Mouse (Mus musculus): ENCODE measurements around the gene Hoxd9. TPM values are rescaled to one million over a fixed set of nuclear protein-coding genes. Genes with fewer than 3 reads are reported as not detected.

The Hoxd9 gene
- polyA plus RNA-seq, 1 experiment: 3.5 TPM

GRCm38 (mm10) chr2:74728303-74728680 lies 30.8 kb downstream of the Hoxd9 start:
- TF ChIP-seq POLR2A (IDR thresholded peaks at IDR 0.05; ENCODE audit: low read depth, low read length) (no peak), CTCF (IDR thresholded peaks at IDR 0.05; ENCODE audit: borderline replicate concordance, insufficient read depth, low read length) (no peak)
- H3K4me3 ChIP-seq (ENCODE audit: insufficient read depth, low read length): no peak overlapping the region
- H3K27ac ChIP-seq (ENCODE audit: insufficient read depth, low read length): no peak overlapping the region
- H3K4me1 ChIP-seq (ENCODE audit: control insufficient read depth, insufficient read depth, low read length): no peaks in the 10 kb centered on the region

GRCm38 (mm10) chr2:74730331-74730730 lies 32.8 kb downstream of the Hoxd9 start:
- H3K27ac ChIP-seq (ENCODE audit: insufficient read depth, low read length): no peak overlapping the region
- TF ChIP-seq POLR2A (IDR thresholded peaks at IDR 0.05; ENCODE audit: low read depth, low read length): no peak
- no peaks in the 10 kb centered on the region for H3K4me1 ChIP-seq (ENCODE audit: control insufficient read depth, insufficient read depth, low read length)
- no peak overlapping the region for H3K4me3 ChIP-seq (ENCODE audit: insufficient read depth, low read length)

- Histone ChIP-seq H3K4me3 (ENCODE audit: insufficient read depth, low read length) (no peak overlapping the region), H3K4me1 (ENCODE audit: control insufficient read depth, insufficient read depth, low read length) (no peaks in the 10 kb centered on the region), H3K27ac (ENCODE audit: insufficient read depth, low read length) (no peak overlapping the region)
- TF ChIP-seq POLR2A (IDR thresholded peaks at IDR 0.05; ENCODE audit: low read depth, low read length) (no peak), CTCF (IDR thresholded peaks at IDR 0.05; ENCODE audit: borderline replicate concordance, insufficient read depth, low read length) (no peak)
These were observed 33.5 kb downstream of the Hoxd9 start for GRCm38 (mm10) chr2:74731055-74731454.

GRCm38 (mm10) chr2:74731799-74732512 lies 34.4 kb downstream of the Hoxd9 start:
- TF ChIP-seq CTCF (IDR thresholded peaks at IDR 0.05; ENCODE audit: borderline replicate concordance, insufficient read depth, low read length) (no peak), POLR2A (IDR thresholded peaks at IDR 0.05; ENCODE audit: low read depth, low read length) (no peak)
- Histone ChIP-seq H3K4me1 (ENCODE audit: control insufficient read depth, insufficient read depth, low read length) (no peaks in the 10 kb centered on the region), H3K4me3 (ENCODE audit: insufficient read depth, low read length) (no peak overlapping the region), H3K27ac (ENCODE audit: insufficient read depth, low read length) (no peak overlapping the region)

GRCm38 (mm10) chr2:74732513-74733316 lies 35.2 kb downstream of the Hoxd9 start:
- Histone ChIP-seq H3K4me3 (ENCODE audit: insufficient read depth, low read length) (peak overlapping the region; percentile 18), H3K4me1 (ENCODE audit: control insufficient read depth, insufficient read depth, low read length) (no peaks in the 10 kb centered on the region), H3K27ac (ENCODE audit: insufficient read depth, low read length) (no peak overlapping the region)
- TF ChIP-seq CTCF (IDR thresholded peaks at IDR 0.05; ENCODE audit: borderline replicate concordance, insufficient read depth, low read length) (no peak), POLR2A (IDR thresholded peaks at IDR 0.05; ENCODE audit: low read depth, low read length) (no peak)

GRCm38 (mm10) chr2:74733317-74733661 lies 35.8 kb downstream of the Hoxd9 start:
- Histone ChIP-seq H3K27ac (ENCODE audit: insufficient read depth, low read length) (no peak overlapping the region), H3K4me3 (ENCODE audit: insufficient read depth, low read length) (peak overlapping the region; percentile 18; the same call in 1 of the 2 replicates), H3K4me1 (ENCODE audit: control insufficient read depth, insufficient read depth, low read length) (no peaks in the 10 kb centered on the region)

GRCm38 (mm10) chr2:74733765-74734164 lies 36.2 kb downstream of the Hoxd9 start:
- no peaks in the 10 kb centered on the region for H3K4me1 ChIP-seq (ENCODE audit: control insufficient read depth, insufficient read depth, low read length)
- TF ChIP-seq POLR2A (IDR thresholded peaks at IDR 0.05; ENCODE audit: low read depth, low read length): no peak
- TF ChIP-seq CTCF (IDR thresholded peaks at IDR 0.05; ENCODE audit: borderline replicate concordance, insufficient read depth, low read length): no peak
- no peak overlapping the region for H3K4me3 ChIP-seq (ENCODE audit: insufficient read depth, low read length)
- H3K27ac ChIP-seq (ENCODE audit: insufficient read depth, low read length): no peak overlapping the region

More at GRCm38 (mm10) chr2:74733317-74733661, 35.8 kb downstream of the Hoxd9 start:
- TF ChIP-seq CTCF (IDR thresholded peaks at IDR 0.05; ENCODE audit: borderline replicate concordance, insufficient read depth, low read length) (no peak), POLR2A (IDR thresholded peaks at IDR 0.05; ENCODE audit: low read depth, low read length) (no peak)

GRCm38 (mm10) chr2:74734451-74734850 lies 36.9 kb downstream of the Hoxd9 start:
- Histone ChIP-seq H3K27ac (ENCODE audit: insufficient read depth, low read length) (no peak overlapping the region), H3K4me1 (ENCODE audit: control insufficient read depth, insufficient read depth, low read length) (no peaks in the 10 kb centered on the region), H3K4me3 (ENCODE audit: insufficient read depth, low read length) (no peak overlapping the region)
- TF ChIP-seq POLR2A (IDR thresholded peaks at IDR 0.05; ENCODE audit: low read depth, low read length): no peak
- TF ChIP-seq CTCF (IDR thresholded peaks at IDR 0.05; ENCODE audit: borderline replicate concordance, insufficient read depth, low read length): no peak

- TF ChIP-seq POLR2A (IDR thresholded peaks at IDR 0.05; ENCODE audit: low read depth, low read length) (no peak), CTCF (IDR thresholded peaks at IDR 0.05; ENCODE audit: borderline replicate concordance, insufficient read depth, low read length) (no peak)
- Histone ChIP-seq H3K4me3 (ENCODE audit: insufficient read depth, low read length) (no peak overlapping the region), H3K4me1 (ENCODE audit: control insufficient read depth, insufficient read depth, low read length) (no peaks in the 10 kb centered on the region), H3K27ac (ENCODE audit: insufficient read depth, low read length) (no peak overlapping the region)
These were observed 37.7 kb downstream of the Hoxd9 start for GRCm38 (mm10) chr2:74734996-74735811.

All from embryonic fibroblast, embryonic 13.5 days (primary cell).